Mouse (Mus musculus) embryonic facial prominence, embryonic 13.5 days (tissue): ENCODE data around the gene Ugt2b5. TPM values are rescaled to one million over a fixed set of nuclear protein-coding genes. Genes with fewer than 3 reads are reported as not detected.

Source experiments
- polyA plus RNA-seq: library from polyadenylated mRNA; unstranded; fragments of >200 nt; fragmentation: Nextera tagmentation; extraction: Ambion mirVana; gene quantifications from 2 replicates; pipeline ENCODE4 v1.2.1, GENCODE M21; 2015

Gene Ugt2b5
- polyA plus RNA-seq, 1 experiment from 2014 or later = not detected

Other genes starting within 250 kb of the Ugt2b5 start
- 0.04 and 1.2 TPM in 2 replicates for gene Ugt2b34, start 233.4 kb downstream of the Ugt2b5 start, polyA plus RNA-seq
- gene Ugt2b1, start 213.8 kb downstream of the Ugt2b5 start, polyA plus RNA-seq = not detected in 2 replicates
- not detected in 2 replicates for gene Ugt2b35, start 139.5 kb downstream of the Ugt2b5 start, polyA plus RNA-seq
- gene Ugt2b36, start 47.8 kb downstream of the Ugt2b5 start, polyA plus RNA-seq = 0.36 TPM in 1 of 2 replicates, not detected in the other
- gene Ugt2b37, start 114.5 kb upstream of the Ugt2b5 start, polyA plus RNA-seq = not detected in 2 replicates
- gene Ugt2a3, start 196.9 kb upstream of the Ugt2b5 start, polyA plus RNA-seq = not detected in 2 replicates